In genomic region chr16:5202681-5203080, GRCm38 (mm10) we compare ENCODE assay signal across 8 mouse cellular contexts. TPM values are rescaled to one million over a fixed set of nuclear protein-coding genes. Genes with fewer than 3 reads are reported as not detected.
A peak's percentile ranks its signal among the peaks of the same experiment; 100 is the strongest.
DNase-seq lines count a peak whose midpoint lies in the region; ATAC-seq and TF ChIP-seq lines count a peak whose summit lies in the region.

No protein-coding gene starts in this region.

- no peaks in the 10 kb centered on the region for H3K9me3 ChIP-seq in forebrain, postnatal 0 days (ENCODE audit: low read length)

- H3K9ac ChIP-seq in forebrain, postnatal 0 days = no peak overlapping the region

- peak; percentile 77 for TF ChIP-seq CTCF in gastrocnemius, adult 2 months (IDR thresholded peaks at IDR 0.05)
- peak; percentile 62 for TF ChIP-seq CTCF in forebrain, postnatal 0 days (IDR thresholded peaks at IDR 0.05; ENCODE audit: low read depth)

- intact Hi-C loops in gastrocnemius, adult 2 months (cut with DNase I) = loop anchor here (2.0 kb wide), 1 partner anchor 40 kb away; no protein-coding TSS in a partner anchor
- intact Hi-C loops in gastrocnemius, postnatal 36 days (cut with DNase I) = loop anchor here (5.0 kb wide), 1 partner anchor 40 kb away; no protein-coding TSS in a partner anchor
- intact Hi-C loops in left cerebral cortex, postnatal 36 days (cut with DNase I) = loop anchor here (2.0 to 5.0 kb wide), 2 partner anchors 42 to 265 kb away; no protein-coding TSS in a partner anchor

- 17% methylated on average over 4 of the region's 4 CpGs for WGBS in forebrain, postnatal 0 days

- H3K27me3 ChIP-seq in forebrain, postnatal 0 days (ENCODE audit: insufficient read depth, low read length) = no peaks in the 10 kb centered on the region
- no peaks in the 10 kb centered on the region for H3K27me3 ChIP-seq in splenic B cell, adult 2 months (ENCODE audit: control insufficient read depth, insufficient read depth, low read length, poor library complexity, severe bottlenecking)

- DNase-seq in gastrocnemius, adult 2 months = peak; percentile 49
- DNase-seq in gastrocnemius, postnatal 36 days = no peak
- peak; percentile 49 for DNase-seq in forebrain, postnatal 0 days
- DNase-seq in induced T-regulatory cell, adult 2 months (ENCODE audit: low read depth) = peak; percentile 70
- DNase-seq in left cerebral cortex, postnatal 36 days (ENCODE audit: low spot score in 2 of 2) = peak; percentile 46 to 50
- peak; percentile 58 for DNase-seq in splenic B cell, adult 2 months (ENCODE audit: low read depth, low spot score)

- H3K4me2 ChIP-seq in forebrain, postnatal 0 days (ENCODE audit: low read depth) = peak overlapping the region; percentile 98

- H3K4me3 ChIP-seq in gastrocnemius, adult 2 months = peak overlapping the region; percentile 94
- H3K4me3 ChIP-seq in brown adipose tissue, adult 24 weeks (ENCODE audit: insufficient read depth, low read depth, low read length) = peak overlapping the region; percentile 82
- H3K4me3 ChIP-seq in forebrain, postnatal 0 days (ENCODE audit: low read depth, low read length) = peak overlapping the region; percentile 67

- peak overlapping the region; percentile 83 for H3K27ac ChIP-seq in gastrocnemius, adult 2 months
- peak overlapping the region; percentile 10; the same call in 1 of the 2 replicates for H3K27ac ChIP-seq in brown adipose tissue, adult 24 weeks (replicated peaks; ENCODE audit: low read depth, low read length)
- no peak overlapping the region for H3K27ac ChIP-seq in forebrain, postnatal 0 days (ENCODE audit: low read depth, low read length)

- no peak for ATAC-seq in forebrain, postnatal 0 days
- ATAC-seq in megakaryocyte progenitor cell, adult 5-6 weeks (replicated peaks; ENCODE audit: poor library complexity) = peak; percentile 76

- peaks cover 2% of the 10 kb centered on the region; the same call in 1 of the 2 replicates for H3K36me3 ChIP-seq in forebrain, postnatal 0 days (ENCODE audit: insufficient read depth)
- H3K36me3 ChIP-seq in splenic B cell, adult 2 months (ENCODE audit: control insufficient read depth, insufficient read depth, low read length, poor library complexity, severe bottlenecking) = 0 out of 2 replicates have a peak, but pooled peaks cover 1% of the 10 kb centered on the region

- no peaks in the 10 kb centered on the region for H3K4me1 ChIP-seq in brown adipose tissue, adult 24 weeks (ENCODE audit: control insufficient read depth, insufficient read depth, insufficient read length, low read length)
- H3K4me1 ChIP-seq in forebrain, postnatal 0 days (ENCODE audit: insufficient read depth) = peaks cover 6% of the 10 kb centered on the region; the same call in 1 of the 2 replicates

RNA-seq across cellular contexts. Expression of gene Nagpa, which starts 1.1 kb away (rescaled TPM):
- 1 to 10 TPM; 5.6 to 6.7 TPM for total RNA-seq in gastrocnemius, adult 2 months (2021)
- 1 to 10 TPM; 6.5 to 6.7 TPM for total RNA-seq in gastrocnemius, postnatal 36 days (2021)
- polyA plus RNA-seq in brown adipose tissue, adult 24 weeks (2012; ENCODE audit: insufficient read depth, insufficient read length, missing spikeins) = 8.9 and 12.7 TPM in 2 replicates
- 6.5 and 8.9 TPM in 2 replicates for total RNA-seq in forebrain, postnatal 0 days (2014; rRNA removed)
- 7.0 and 8.8 TPM in 2 replicates for polyA plus RNA-seq in forebrain, postnatal 0 days (2015; fragmentation: Nextera tagmentation; extraction: Ambion mirVana)
- 10 to 100 TPM; 10.7 to 12.7 TPM for total RNA-seq in left cerebral cortex, postnatal 36 days (2021)
- total RNA-seq in megakaryocyte progenitor cell, adult 5-6 weeks (2015) = 35.2 and 38.6 TPM in 2 replicates
- 47.9 and 82.1 TPM in 2 replicates for total RNA-seq in megakaryocyte progenitor cell, adult 5-6 weeks (2017)

RNA-seq across cellular contexts. Expression of gene AU021092, which starts 19.4 kb away (rescaled TPM):
- total RNA-seq in gastrocnemius, adult 2 months (2021) = 1 to 10 TPM; 3.2 to 3.6 TPM
- 1 to 10 TPM; 3.7 to 4.5 TPM for total RNA-seq in gastrocnemius, postnatal 36 days (2021)
- not detected in 2 replicates for polyA plus RNA-seq in brown adipose tissue, adult 24 weeks (2012; ENCODE audit: insufficient read depth, insufficient read length, missing spikeins)
- 17.2 and 21.8 TPM in 2 replicates for total RNA-seq in forebrain, postnatal 0 days (2014; rRNA removed)
- polyA plus RNA-seq in forebrain, postnatal 0 days (2015; fragmentation: Nextera tagmentation; extraction: Ambion mirVana) = 9.8 and 10.9 TPM in 2 replicates
- total RNA-seq in left cerebral cortex, postnatal 36 days (2021) = 1 to 10 TPM; 5.3 to 5.8 TPM
- not detected in 2 replicates for total RNA-seq in megakaryocyte progenitor cell, adult 5-6 weeks (2015)
- total RNA-seq in megakaryocyte progenitor cell, adult 5-6 weeks (2017) = not detected in 2 replicates

RNA-seq across cellular contexts. Expression of gene Alg1, which starts 30.7 kb away (rescaled TPM):
- total RNA-seq in gastrocnemius, adult 2 months (2021) = 10 to 100 TPM; 10.0 to 10.4 TPM
- 1 to 10 TPM; 8.6 to 9.8 TPM for total RNA-seq in gastrocnemius, postnatal 36 days (2021)
- polyA plus RNA-seq in brown adipose tissue, adult 24 weeks (2012; ENCODE audit: insufficient read depth, insufficient read length, missing spikeins) = 20.0 and 20.2 TPM in 2 replicates
- total RNA-seq in forebrain, postnatal 0 days (2014; rRNA removed) = 39.7 and 41.1 TPM in 2 replicates
- polyA plus RNA-seq in forebrain, postnatal 0 days (2015; fragmentation: Nextera tagmentation; extraction: Ambion mirVana) = 38.9 and 43.7 TPM in 2 replicates
- total RNA-seq in left cerebral cortex, postnatal 36 days (2021) = 10 to 100 TPM; 28.2 to 28.7 TPM
- total RNA-seq in megakaryocyte progenitor cell, adult 5-6 weeks (2015) = 22.5 and 22.8 TPM in 2 replicates
- total RNA-seq in megakaryocyte progenitor cell, adult 5-6 weeks (2017) = 20.1 and 20.3 TPM in 2 replicates

RNA-seq across cellular contexts. Expression of gene Eef2kmt, which starts 53.1 kb away (rescaled TPM):
- total RNA-seq in gastrocnemius, adult 2 months (2021) = 1 to 10 TPM; 6.8 to 8.1 TPM
- total RNA-seq in gastrocnemius, postnatal 36 days (2021) = 1 to 10 TPM; 6.3 to 6.8 TPM
- 29.4 and 34.0 TPM in 2 replicates for polyA plus RNA-seq in brown adipose tissue, adult 24 weeks (2012; ENCODE audit: insufficient read depth, insufficient read length, missing spikeins)
- total RNA-seq in forebrain, postnatal 0 days (2014; rRNA removed) = 6.3 and 8.3 TPM in 2 replicates
- 6.7 TPM in 2 replicates for polyA plus RNA-seq in forebrain, postnatal 0 days (2015; fragmentation: Nextera tagmentation; extraction: Ambion mirVana)
- total RNA-seq in left cerebral cortex, postnatal 36 days (2021) = 1 to 10 TPM; 3.8 to 4.1 TPM
- 21.7 and 26.4 TPM in 2 replicates for total RNA-seq in megakaryocyte progenitor cell, adult 5-6 weeks (2015)
- total RNA-seq in megakaryocyte progenitor cell, adult 5-6 weeks (2017) = 22.7 and 24.8 TPM in 2 replicates

RNA-seq across cellular contexts. Expression of gene Sec14l5, which starts 55.8 kb away (rescaled TPM):
- 10 to 100 TPM in 1 of 2 experiments, 1 to 10 TPM in 1; 7.6 to 16.1 TPM for total RNA-seq in gastrocnemius, adult 2 months (2021)
- 10 to 100 TPM in 1 of 2 experiments, 1 to 10 TPM in 1; 9.5 to 10.3 TPM for total RNA-seq in gastrocnemius, postnatal 36 days (2021)
- polyA plus RNA-seq in brown adipose tissue, adult 24 weeks (2012; ENCODE audit: insufficient read depth, insufficient read length, missing spikeins) = 0.38 TPM in 1 of 2 replicates, not detected in the other
- total RNA-seq in forebrain, postnatal 0 days (2014; rRNA removed) = 0.15 and 0.48 TPM in 2 replicates
- polyA plus RNA-seq in forebrain, postnatal 0 days (2015; fragmentation: Nextera tagmentation; extraction: Ambion mirVana) = 0.05 and 0.08 TPM in 2 replicates
- total RNA-seq in left cerebral cortex, postnatal 36 days (2021) = 1 to 10 TPM; 5.6 to 6.3 TPM
- not detected in 2 replicates for total RNA-seq in megakaryocyte progenitor cell, adult 5-6 weeks (2015)
- not detected in 2 replicates for total RNA-seq in megakaryocyte progenitor cell, adult 5-6 weeks (2017)

Comparison
In these comparisons a context has a peak if more than half of its experiments do, and no peak if none do; other contexts are left out.
1. DNase-seq: peak in gastrocnemius, adult 2 months (single experiment), forebrain, postnatal 0 days (single experiment), induced T-regulatory cell, adult 2 months (single experiment), left cerebral cortex, postnatal 36 days (2 of 2) and splenic B cell, adult 2 months (single experiment); none in gastrocnemius, postnatal 36 days (0 of 2).
2. RNA of gene AU021092, which starts 19.4 kb away (total RNA-seq): 17.2 to 21.8 TPM in forebrain, postnatal 0 days, 5.3 to 5.8 TPM in left cerebral cortex, postnatal 36 days, 3.7 to 4.5 TPM in gastrocnemius, postnatal 36 days and 3.2 to 3.6 TPM in gastrocnemius, adult 2 months; not detected in megakaryocyte progenitor cell, adult 5-6 weeks; every median in the first group is over 4 times any median in the second.
3. Peak in every context shown above with its lines, with median percentiles within 50 percentile points of each other: H3K4me3 ChIP-seq.